Mouse (Mus musculus) heart, adult 2 months (tissue): ENCODE data around the gene Epb41l2.

Source experiments
- CTCF ChIP-seq: fragments of 200-600 bp; IDR thresholded peaks from 2 replicates; pipeline ENCODE4 v1.8.1; 2022; ENCODE audit warnings: antibody characterized with exemption, mild to moderate bottlenecking, moderate library complexity
- POLR2A ChIP-seq: fragments of 200-500 bp; IDR thresholded peaks from 2 replicates; pipeline ENCODE4 v1.6.1; 2011; ENCODE audit warnings: mild to moderate bottlenecking, low read depth, low read length, control low read depth; ENCODE audit not compliant: insufficient read depth

DNA sequence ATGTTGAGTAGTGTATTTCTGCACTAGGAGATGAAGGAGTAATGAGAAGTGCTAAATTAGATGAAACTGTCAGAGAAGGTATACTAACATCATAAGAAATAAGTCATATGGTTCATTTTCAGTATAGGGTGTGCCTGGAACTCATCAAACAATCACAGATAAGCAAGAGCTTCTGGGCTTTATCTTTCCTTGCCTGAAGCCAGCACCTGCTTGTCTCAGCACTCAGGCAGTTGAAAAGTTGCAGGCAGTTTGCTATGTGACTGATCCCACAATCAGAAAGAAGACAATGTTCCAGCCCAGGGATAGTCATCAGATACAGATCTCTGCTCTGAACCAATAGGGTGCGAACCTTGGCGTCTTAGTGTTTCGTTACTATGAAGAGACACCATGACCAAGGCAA is 181.5 kb downstream of the Epb41l2 start:
- TF ChIP-seq POLR2A (no peak), CTCF (no peak)
